Mouse (Mus musculus): ENCODE results near the gene Etv1. TPM values are rescaled to one million over a fixed set of nuclear protein-coding genes. Genes with fewer than 3 reads are reported as not detected.
"Not testable (repeated sequence)": the region's sequence is repeated elsewhere in the genome, so short reads cannot be mapped to it uniquely, and the experiment has no call there.

The Etv1 gene
- total RNA-seq, 2 experiments from 2014 or later, result 87.4 to 93.5 TPM

- peak in 1 of 2 experiments; percentile 27 for DNase-seq
These were observed 39.1 kb downstream of the Etv1 start for GRCm38 (mm10) chr12:38818320-38818719.

DNA sequence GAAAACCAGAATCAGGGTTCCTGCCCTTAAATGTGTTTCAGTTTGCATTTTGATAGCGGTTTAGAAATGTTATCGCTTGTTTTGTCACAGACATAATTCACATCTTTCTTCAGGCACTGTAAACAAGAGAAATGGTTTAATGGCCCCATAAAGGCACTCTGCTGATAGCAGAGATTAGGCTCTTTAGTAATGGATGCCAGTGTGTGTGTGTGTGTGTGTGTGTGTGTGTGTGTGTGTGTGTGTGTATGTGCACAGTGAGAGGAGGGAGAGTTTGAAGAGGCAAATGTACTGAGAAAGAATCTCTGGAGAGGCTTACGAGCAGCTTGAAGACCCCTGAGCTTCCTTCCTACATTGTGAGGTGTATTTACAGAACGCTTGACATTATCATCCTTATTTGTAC, 41.5 kb downstream of the Etv1 start:
- DNase-seq, result no peak

DNA sequence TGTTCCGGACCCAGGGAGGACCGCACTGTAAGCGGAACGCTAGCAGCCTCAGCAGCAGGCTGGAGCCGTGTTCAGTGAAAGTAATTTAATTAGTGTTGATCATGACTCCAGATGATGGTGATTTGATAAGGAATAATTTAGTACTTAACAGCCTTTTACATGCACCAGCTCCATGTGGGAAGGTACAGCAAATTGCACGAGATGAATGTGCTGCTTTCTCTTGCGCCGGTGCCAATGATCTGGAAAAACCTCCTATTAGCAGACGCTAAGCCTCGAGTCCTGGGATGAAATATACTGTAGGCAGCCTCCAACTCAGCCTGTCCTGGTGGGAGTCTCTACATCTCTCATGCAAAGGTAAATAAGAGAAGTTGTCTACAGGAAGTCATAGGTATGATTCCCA, 45.2 kb downstream of the Etv1 start:
- DNase-seq, result peak; percentile 10 to 36

DNA sequence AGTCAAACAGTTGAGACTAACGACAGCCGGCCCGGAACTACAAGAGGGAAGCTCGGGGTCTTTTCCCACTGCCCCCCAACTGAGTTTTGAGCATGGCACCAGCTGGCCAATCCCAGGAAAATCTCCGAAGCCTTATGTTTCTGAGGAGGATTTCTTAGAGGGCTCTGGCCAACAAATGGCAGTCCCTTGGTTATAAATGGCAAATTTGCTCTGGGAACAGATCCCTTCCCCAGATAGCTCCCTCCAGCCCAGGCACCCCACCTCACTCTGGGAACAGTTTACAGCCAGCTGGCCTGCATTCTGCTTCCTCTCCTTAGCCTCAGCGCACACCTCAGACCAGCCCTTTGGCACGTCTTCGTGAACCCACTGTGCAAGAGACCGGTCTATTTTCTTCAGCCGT, 53.8 kb downstream of the Etv1 start:
- DNase-seq, result no peak

GRCm38 (mm10) chr12:38834581-38834980, 55.4 kb downstream of the Etv1 start:
- DNase-seq, result no peak

DNA sequence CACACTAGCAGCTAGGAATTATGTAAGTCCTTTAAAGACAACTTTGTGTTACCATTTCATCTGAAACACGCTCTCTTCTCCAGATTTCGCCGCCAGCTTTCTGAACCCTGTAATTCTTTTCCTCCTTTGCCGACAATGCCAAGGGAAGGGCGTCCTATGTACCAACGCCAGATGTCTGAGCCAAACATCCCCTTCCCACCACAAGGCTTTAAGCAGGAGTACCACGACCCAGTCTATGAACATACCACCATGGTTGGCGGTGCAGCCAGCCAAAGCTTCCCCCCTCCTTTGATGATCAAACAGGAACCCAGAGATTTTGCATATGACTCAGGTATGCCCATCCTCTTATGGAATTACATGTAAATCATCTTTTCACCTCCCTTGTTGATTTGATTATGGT, 55.8 kb downstream of the Etv1 start:
- not testable (repeated sequence) for DNase-seq

DNA sequence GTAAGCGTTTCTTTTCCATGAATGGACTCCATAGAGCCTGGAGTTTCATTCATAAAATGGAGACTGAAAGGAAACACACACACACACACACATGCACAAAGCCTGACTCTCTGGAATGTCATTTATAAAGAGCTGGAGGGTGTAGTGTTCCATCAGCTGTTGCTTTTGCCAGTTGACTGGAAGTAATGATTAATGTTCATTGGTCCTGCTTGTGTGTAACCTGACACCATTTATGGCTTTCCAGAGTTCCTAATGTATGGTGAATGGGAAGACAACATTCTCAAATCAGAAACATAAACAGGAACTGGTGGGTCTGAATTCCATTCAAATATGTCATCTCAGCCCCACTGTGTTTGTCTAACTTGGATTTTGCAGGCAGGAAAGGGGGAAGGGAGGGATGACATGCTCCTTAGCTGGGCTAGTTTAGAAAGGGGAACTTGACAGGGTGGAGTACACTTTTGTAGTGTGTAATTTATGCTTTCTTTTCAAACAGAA, 64.7 kb downstream of the Etv1 start:
- DNase-seq, result no peak

DNA sequence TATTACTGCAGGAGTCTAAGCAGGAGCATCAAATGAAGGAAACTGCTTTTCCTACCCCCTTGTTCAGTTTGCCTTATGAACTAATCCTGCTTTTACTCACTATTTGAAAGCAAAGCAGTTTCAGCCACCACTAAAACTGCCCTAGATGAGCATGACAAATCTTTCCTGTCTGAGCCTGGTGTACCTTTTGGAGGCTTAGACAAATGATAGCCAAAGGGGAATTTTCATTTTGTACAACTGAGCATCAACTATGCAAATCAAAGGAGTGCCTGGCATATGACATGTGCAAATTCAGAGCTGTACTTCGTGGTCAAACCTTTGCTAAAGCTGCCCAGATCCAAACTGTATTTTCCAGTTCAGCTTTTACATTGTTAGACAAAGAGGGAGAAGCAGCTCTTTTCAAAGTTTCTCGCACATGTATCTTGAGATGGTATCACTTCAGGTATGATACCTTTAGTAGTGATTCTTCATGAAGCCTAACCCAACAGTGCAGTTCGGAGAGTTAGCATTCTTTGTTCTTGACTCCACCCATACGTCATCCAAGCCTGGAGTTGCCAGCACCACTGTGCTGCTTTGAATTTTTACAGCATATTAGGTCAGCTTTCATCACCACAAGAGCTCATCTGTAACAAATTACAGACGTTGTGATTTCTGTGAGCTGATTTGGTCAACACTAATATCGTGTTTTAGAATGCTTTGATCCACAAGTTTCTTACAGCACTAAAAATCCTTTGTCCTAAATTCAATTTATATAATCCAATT, 68.5 kb downstream of the Etv1 start:
- DNase-seq, result no peak

DNA sequence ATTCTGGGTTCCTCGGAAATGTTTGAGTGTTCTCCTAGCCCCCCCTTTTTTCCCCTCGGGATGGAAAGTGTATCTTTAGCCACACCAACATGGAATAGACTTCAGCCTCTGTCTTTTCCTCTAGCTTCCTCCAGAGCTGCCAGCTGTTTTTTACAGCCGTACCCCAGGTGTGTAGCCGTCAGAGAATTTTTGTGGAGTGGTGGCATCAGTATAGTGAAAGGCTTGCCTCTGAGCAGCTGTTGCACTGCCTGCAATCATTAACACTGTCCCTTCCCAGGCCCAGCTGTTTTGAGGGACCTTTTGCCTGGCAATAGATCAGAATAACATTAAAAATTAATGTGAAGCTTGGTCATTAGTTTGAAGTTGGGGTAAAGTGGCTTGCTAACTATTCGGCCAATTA, 70.8 kb downstream of the Etv1 start:
- DNase-seq, result no peak

DNA sequence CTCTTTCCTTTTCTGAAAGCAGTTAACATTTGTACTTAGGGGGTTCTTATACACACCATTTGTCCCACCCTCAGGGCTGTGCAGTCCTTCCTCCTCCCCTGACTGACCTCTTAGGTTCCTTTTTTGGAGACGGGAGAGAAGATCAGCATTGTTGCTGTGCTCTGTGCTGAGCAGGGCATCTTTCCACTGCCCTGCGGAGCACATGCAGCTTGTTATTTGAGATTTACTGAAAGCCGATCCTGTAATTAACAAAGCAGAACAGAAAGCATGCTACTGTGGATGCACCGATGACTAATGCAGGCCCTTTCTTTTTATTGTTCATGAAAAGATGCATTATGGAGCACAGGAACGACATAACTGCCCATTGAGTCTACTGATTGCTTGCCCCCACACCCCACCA, 75.1 kb downstream of the Etv1 start:
- no peak for DNase-seq

DNA sequence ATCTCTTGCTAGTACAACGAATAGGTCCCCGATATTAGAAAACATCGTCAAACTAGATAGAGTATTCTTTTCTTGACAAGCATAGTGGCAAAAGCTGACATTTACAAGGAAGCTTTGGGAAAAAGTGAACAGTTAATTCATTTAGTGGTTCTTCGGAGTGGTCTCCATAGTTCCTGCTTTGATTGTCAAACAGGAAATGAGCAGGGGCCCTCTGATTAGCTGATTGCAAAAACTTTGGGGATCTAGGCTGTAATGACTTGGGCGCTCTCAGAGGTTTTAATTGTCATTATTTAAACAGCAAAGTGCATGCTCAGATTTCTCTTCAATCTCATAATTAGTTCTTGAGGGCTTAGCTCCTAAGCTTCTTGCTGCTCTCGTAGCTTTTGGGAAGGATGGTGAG, 75.6 kb downstream of the Etv1 start:
- DNase-seq, result no peak

GRCm38 (mm10) chr12:38859675-38860074, 80.5 kb downstream of the Etv1 start:
- no peak for DNase-seq

- DNase-seq, result no peak
These were observed 81.3 kb downstream of the Etv1 start for GRCm38 (mm10) chr12:38860168-38861115.

DNA sequence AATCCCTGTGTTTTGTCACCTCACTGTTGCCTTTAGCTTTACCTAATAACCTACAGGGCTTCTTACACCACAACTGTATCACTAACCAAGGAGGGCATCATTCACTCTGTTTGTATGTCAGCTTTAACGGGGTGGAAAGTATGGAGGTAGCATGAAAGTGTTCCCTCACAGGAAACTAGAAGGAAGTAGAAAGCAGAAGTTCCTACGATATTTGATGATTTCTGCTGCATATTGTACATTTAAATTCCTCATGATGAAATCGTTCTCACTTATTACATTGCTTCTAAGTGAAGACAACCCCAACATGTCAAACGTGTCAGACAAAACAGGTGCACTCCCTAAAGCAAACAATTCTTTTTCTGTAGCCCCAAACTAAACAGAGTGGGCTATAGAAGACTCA, 84.2 kb downstream of the Etv1 start:
- no peak for DNase-seq

- DNase-seq, result no peak
These were observed 85.0 kb downstream of the Etv1 start for GRCm38 (mm10) chr12:38863982-38864828.

- DNase-seq, result no peak
These were observed 95.4 kb downstream of the Etv1 start for GRCm38 (mm10) chr12:38874470-38874995.

DNA sequence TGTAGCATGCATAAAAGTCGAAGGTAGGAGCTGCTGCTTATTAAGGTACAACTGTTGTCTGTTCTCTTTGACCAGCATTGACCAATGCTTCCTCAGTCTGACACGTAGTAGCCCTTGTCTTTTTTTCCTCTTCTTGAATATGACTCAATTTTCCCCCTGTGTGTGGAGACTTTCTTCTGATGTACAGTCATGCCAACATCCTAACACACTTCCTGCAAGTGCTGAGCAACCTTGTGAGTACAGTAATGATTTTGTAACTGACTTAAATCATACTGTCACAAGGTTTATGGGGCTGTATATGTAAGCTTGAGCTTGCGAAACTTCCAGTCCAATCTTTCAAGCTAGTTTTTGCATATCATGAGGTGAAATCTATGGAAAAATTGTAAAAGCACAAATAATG, 125.3 kb downstream of the Etv1 start:
- DNase-seq, result no peak

DNA sequence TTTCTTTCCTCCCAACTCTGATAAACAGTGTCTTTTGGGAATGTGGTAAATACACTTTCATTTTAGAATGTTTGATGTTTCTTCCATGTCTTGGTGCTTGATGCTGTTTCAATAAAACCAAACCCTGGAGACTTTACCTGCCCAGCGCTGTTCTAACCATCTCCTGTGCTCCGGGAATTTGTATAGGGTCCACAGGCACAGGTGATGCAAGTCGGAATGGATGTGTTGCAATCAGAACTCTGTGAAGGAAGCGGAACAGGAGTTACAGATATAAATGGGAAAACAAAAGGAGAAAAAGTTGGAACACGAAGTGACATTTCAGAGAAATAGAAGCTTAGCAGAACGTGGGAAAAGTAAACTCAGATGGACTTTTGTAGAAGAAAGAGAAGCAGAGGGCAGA, 127.1 kb downstream of the Etv1 start:
- DNase-seq, result no peak

DNA sequence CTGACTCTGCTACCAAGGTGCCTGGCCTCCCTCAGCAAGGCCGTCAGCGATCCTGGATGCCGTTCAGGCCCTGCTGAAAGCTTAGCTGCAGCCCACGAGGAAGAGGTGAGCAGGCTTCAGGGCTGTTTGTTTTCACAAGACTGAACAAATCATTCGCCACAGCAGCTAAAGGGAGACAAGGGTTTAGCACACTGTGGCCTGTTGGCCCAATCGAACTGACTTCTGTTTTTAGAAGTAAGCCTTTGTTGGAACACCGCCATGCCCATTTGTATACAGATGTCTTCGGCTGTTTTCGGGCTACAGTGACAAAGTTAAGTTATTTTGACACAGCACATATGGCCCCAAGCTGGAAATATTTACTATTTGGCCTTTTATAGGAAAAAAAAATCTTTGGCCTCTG, 127.6 kb downstream of the Etv1 start:
- peak in 1 of 2 experiments; percentile 4 for DNase-seq

- no peak for DNase-seq
These were observed 129.8 kb downstream of the Etv1 start for GRCm38 (mm10) chr12:38908947-38909346.
